Mouse (Mus musculus): ENCODE measurements at regions not wholly inside any gene's neighbourhood (a gene's known extent, or its start where the extent isn't known, plus 50 kb on each side); places are given as distances from the start of the nearest gene placed in this dataset.

DNA sequence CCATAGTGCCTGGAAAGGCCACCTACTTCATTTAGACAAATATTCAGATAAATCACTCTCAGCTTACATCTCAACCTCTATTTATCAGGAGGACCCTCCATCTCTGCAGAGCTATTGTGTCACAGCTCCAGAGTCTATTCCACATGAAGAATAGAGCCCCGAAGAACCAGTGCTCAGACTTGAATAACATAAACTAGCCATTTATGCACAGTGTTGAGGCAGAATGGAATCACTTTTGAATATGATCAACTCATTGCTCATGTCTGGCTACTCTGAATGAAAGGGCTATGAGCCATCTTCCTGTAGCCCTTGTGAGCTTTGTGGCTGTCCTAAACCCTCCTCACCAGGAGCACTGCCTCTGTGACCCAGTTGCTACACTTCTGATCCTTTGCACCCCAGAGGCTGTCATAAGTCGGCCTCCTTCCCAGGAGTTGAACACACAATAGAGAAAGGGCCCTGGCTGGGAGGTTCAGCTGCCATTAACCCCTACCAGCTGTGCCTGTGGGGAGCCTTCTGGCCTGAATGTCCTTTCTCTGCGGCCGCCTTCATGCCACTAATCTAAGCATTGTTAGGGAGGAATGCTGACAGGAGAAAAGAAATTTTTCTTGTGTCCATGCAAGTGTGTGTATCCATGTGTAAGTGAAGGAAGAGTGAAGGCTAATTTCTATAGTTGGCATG, 195.5 kb upstream of the Sp8 start:
- Histone ChIP-seq H3K79me3 (ENCODE audit: low read depth) (no peaks in the 10 kb centered on the region), H3K36me3 (ENCODE audit: control insufficient read depth, insufficient read depth) (no peaks in the 10 kb centered on the region), H3K27me3 (ENCODE audit: control insufficient read depth, insufficient read depth, insufficient read length) (no peaks in the 10 kb centered on the region), H3ac (ENCODE audit: control insufficient read depth, insufficient read length, low read depth) (no peak overlapping the region), H3K4me3 (ENCODE audit: insufficient read depth, poor library complexity, severe bottlenecking) (no peak overlapping the region), H3K79me2 (ENCODE audit: control insufficient read depth, insufficient read depth) (no peaks in the 10 kb centered on the region)
- TF ChIP-seq CEBPB (IDR thresholded peaks at IDR 0.05; ENCODE audit: low read depth), result no peak
- no peak for TF ChIP-seq MAX (IDR thresholded peaks at IDR 0.05)
- TF ChIP-seq MYOG (IDR thresholded peaks at IDR 0.05; ENCODE audit: control insufficient read depth, extremely low read depth, insufficient read length), result no peak
- TF ChIP-seq FOSL1 (IDR thresholded peaks at IDR 0.05; ENCODE audit: insufficient read depth, low read length, poor library complexity, severe bottlenecking), result no peak
- no peak for TF ChIP-seq MYOD1 (IDR thresholded peaks at IDR 0.05; ENCODE audit: control insufficient read depth, insufficient read length, low read depth)

DNA sequence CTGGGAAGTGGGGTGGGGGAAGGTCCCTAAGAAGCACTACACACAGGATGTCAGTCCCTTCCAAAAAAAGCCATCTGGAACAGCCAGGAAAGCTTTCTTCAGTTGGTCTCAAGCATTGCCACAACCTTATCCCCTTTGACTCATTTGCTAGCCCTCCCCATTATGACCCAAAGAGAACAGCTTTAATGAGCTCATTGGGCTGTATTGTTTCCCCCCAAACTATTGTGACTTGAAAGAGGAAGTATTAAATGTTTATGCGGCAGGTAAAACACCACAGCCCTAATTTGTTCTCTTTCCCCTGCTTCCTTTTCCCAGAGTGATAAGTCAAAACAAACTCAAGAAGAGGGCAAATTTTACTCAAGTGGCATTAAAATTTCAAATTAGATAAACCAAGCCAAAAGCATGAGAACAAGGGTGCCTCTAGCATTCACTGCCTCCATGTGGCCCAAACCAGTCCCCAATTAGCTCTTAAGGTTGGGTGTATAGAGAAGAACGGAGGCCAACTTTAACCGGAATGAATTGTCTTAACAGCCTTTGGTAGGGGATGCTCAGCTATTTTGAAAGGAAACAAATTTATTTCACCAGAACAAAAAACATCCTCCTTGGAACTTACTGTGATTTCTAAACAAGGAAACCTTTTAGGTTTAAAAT, 196.7 kb upstream of the Sp8 start:
- Histone ChIP-seq H3K79me2 (ENCODE audit: control insufficient read depth, insufficient read depth) (no peaks in the 10 kb centered on the region), H3K79me3 (ENCODE audit: low read depth) (no peaks in the 10 kb centered on the region), H3K4me3 (ENCODE audit: insufficient read depth, poor library complexity, severe bottlenecking) (no peak overlapping the region), H3K27me3 (ENCODE audit: control insufficient read depth, insufficient read depth, insufficient read length) (no peaks in the 10 kb centered on the region), H3ac (ENCODE audit: control insufficient read depth, insufficient read length, low read depth) (no peak overlapping the region), H3K36me3 (ENCODE audit: control insufficient read depth, insufficient read depth) (no peaks in the 10 kb centered on the region)
- TF ChIP-seq MAX (IDR thresholded peaks at IDR 0.05) (no peak), CEBPB (IDR thresholded peaks at IDR 0.05; ENCODE audit: low read depth) (no peak), CTCF (IDR thresholded peaks at IDR 0.05; ENCODE audit: control insufficient read depth, insufficient read depth, insufficient read length) (no peak), MYOG (IDR thresholded peaks at IDR 0.05; ENCODE audit: control insufficient read depth, extremely low read depth, insufficient read length) (no peak), MYOD1 (IDR thresholded peaks at IDR 0.05; ENCODE audit: control insufficient read depth, insufficient read length, low read depth) (no peak)

DNA sequence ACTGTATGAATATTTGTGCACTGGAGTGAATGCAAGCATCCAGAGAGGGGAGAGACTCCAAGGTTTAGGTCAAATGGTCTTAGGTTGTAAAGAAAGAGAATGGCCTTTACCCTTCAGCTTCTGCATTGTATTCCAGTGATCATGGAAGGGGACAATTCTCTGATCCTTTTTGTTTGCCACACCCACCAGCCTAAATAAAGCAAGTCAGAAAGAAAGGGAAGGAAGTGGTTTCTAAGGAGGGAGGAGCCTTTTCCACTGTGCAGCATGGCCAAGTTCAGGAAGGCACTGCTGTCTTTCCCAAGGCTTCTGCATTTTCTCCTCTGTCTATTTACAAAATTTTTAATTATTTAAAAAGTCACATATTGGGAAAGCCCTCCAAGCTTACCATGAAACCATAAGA, 197.5 kb upstream of the Sp8 start:
- Histone ChIP-seq H3ac (ENCODE audit: control insufficient read depth, insufficient read length, low read depth) (no peak overlapping the region), H3K36me3 (ENCODE audit: control insufficient read depth, insufficient read depth) (no peaks in the 10 kb centered on the region), H3K79me2 (ENCODE audit: control insufficient read depth, insufficient read depth) (no peaks in the 10 kb centered on the region), H3K79me3 (ENCODE audit: low read depth) (no peaks in the 10 kb centered on the region), H3K4me3 (ENCODE audit: insufficient read depth, poor library complexity, severe bottlenecking) (no peak overlapping the region), H3K27me3 (ENCODE audit: control insufficient read depth, insufficient read depth, insufficient read length) (no peaks in the 10 kb centered on the region)
- no peak for TF ChIP-seq CEBPB (IDR thresholded peaks at IDR 0.05; ENCODE audit: low read depth)
- TF ChIP-seq FOSL1 (IDR thresholded peaks at IDR 0.05; ENCODE audit: insufficient read depth, low read length, poor library complexity, severe bottlenecking), result no peak
- no peak for TF ChIP-seq USF1 (IDR thresholded peaks at IDR 0.05; ENCODE audit: low read depth)
- no peak for TF ChIP-seq CTCF (IDR thresholded peaks at IDR 0.05; ENCODE audit: control insufficient read depth, insufficient read depth, insufficient read length)
- TF ChIP-seq MAX (IDR thresholded peaks at IDR 0.05), result no peak
- no peak for TF ChIP-seq MYOD1 (IDR thresholded peaks at IDR 0.05; ENCODE audit: control insufficient read depth, insufficient read length, low read depth)

DNA sequence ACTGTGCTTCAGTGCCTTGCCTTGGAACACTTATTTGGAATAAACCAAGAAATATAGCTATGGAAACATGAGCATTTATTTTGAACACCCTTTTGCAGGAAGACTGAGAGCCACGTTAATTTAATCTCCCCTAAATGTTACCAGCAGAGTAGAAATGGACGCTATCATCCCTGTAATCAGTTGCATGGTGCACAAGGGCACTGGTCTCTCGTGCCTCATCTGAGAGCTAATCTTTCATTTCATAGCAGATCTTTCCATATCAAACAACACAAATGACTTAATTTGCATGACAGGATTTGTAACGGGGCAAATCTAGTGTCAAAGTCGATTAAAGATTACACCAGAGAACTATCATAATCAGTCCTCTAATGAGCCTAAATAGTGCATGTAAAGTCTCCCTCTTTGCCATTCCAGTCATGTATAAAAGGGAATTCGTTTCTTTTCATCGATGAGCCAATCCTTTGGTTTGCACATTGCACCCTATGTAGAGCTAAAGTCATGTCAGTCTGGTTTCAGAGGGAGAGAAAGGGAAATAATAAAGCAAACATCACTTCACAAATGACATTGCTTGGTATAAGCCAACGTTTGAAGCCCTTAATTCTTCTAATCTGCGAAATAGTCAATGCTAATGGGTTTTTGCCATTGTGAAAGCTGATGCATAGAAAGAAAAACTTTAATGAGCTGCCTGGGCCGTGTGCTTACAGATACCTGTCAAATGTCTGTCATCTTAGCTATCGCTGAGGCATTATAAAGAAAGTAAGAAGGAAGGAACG, 198.7 kb upstream of the Sp8 start:
- no peaks in the 10 kb centered on the region for H3K36me3 ChIP-seq (ENCODE audit: control insufficient read depth, insufficient read depth)
- no peaks in the 10 kb centered on the region for H3K79me3 ChIP-seq (ENCODE audit: low read depth)
- H3K4me3 ChIP-seq (ENCODE audit: insufficient read depth, poor library complexity, severe bottlenecking), result no peak overlapping the region
- H3K79me2 ChIP-seq (ENCODE audit: control insufficient read depth, insufficient read depth), result no peaks in the 10 kb centered on the region
- H3ac ChIP-seq (ENCODE audit: control insufficient read depth, insufficient read length, low read depth), result no peak overlapping the region
- TF ChIP-seq MYOD1 (IDR thresholded peaks at IDR 0.05; ENCODE audit: control insufficient read depth, insufficient read length, low read depth), result no peak
- TF ChIP-seq FOSL1 (IDR thresholded peaks at IDR 0.05; ENCODE audit: insufficient read depth, low read length, poor library complexity, severe bottlenecking), result no peak
- no peak for TF ChIP-seq CTCF (IDR thresholded peaks at IDR 0.05; ENCODE audit: control insufficient read depth, insufficient read depth, insufficient read length)
- TF ChIP-seq MYOG (IDR thresholded peaks at IDR 0.05; ENCODE audit: control insufficient read depth, extremely low read depth, insufficient read length), result no peak
- TF ChIP-seq CEBPB (IDR thresholded peaks at IDR 0.05; ENCODE audit: low read depth), result no peak
- TF ChIP-seq MAX (IDR thresholded peaks at IDR 0.05), result no peak
- no peak for TF ChIP-seq USF1 (IDR thresholded peaks at IDR 0.05; ENCODE audit: low read depth)
- H3K27me3 ChIP-seq (ENCODE audit: control insufficient read depth, insufficient read depth, insufficient read length), result no peaks in the 10 kb centered on the region

DNA sequence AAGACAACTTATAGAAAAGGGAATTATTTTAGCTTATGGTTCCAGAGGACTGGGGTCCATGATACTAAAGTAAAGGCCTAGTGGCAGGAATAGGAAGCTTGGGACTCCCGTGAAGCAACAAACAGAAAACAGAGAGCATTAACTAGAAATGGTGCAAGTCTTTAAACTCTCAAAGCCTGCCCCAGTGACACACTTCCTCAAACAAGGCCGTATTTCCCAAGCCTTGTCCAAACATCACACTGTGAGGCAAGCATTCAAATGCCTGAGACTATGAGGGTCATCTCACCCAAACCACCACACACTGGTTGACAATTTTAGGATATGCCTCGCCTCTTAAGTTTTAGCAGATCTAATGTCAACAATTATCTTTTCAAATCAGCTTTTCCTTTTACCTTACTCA, 205.2 kb upstream of the Sp8 start:
- H3K79me2 ChIP-seq (ENCODE audit: control insufficient read depth, insufficient read depth), result no peaks in the 10 kb centered on the region
- H3K4me3 ChIP-seq (ENCODE audit: insufficient read depth, poor library complexity, severe bottlenecking), result no peak overlapping the region
- no peaks in the 10 kb centered on the region for H3K79me3 ChIP-seq (ENCODE audit: low read depth)
- no peak for TF ChIP-seq CEBPB (IDR thresholded peaks at IDR 0.05; ENCODE audit: low read depth)
- no peak for TF ChIP-seq MAX (IDR thresholded peaks at IDR 0.05)
- no peak for TF ChIP-seq MYOD1 (IDR thresholded peaks at IDR 0.05; ENCODE audit: control insufficient read depth, insufficient read length, low read depth)
- no peak for TF ChIP-seq USF1 (IDR thresholded peaks at IDR 0.05; ENCODE audit: low read depth)
- no peaks in the 10 kb centered on the region for H3K27me3 ChIP-seq (ENCODE audit: control insufficient read depth, insufficient read depth, insufficient read length)
- no peaks in the 10 kb centered on the region for H3K36me3 ChIP-seq (ENCODE audit: control insufficient read depth, insufficient read depth)
- H3ac ChIP-seq (ENCODE audit: control insufficient read depth, insufficient read length, low read depth), result no peak overlapping the region
